Mouse (Mus musculus): ENCODE results near the gene Cavin2. TPM values are rescaled to one million over a fixed set of nuclear protein-coding genes. Genes with fewer than 3 reads are reported as not detected.

Cavin2 gene
- total and polyA plus RNA-seq, 2 experiments from 2014 or later = 7.5 to 8.4 TPM

DNA sequence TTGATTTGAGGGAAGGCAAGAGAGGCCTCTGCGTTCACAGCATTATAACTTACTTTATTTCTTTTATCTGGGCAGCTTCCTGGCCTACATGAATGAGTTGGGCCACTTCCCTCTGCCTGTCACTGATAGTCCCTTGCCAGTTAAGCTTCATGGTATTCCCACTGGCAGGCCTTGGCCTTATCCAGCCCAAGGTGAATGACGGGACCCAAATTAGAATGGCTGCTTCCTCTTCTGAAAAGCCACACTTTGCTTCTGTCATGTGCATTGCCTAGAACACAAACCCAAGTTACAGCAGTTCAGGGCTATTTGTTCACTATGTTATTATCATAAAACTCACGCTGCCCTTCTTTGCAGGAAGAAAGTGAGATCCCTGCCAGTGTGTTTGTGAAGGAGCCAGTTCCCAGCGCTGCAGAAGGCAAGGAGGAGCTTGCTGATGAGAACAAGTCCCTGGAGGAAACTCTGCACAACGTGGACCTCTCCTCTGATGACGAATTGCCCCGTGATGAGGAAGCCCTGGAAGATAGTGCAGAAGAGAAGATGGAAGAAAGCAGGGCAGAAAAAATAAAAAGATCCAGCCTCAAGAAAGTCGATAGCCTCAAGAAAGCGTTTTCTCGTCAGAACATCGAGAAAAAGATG lies 11.5 kb downstream of the Cavin2 start:
- WGBS = 85% methylated on average over 11 of the region's 11 CpGs
- no peak for TF ChIP-seq CTCF (IDR thresholded peaks at IDR 0.05)
- no peak overlapping the region for H3K27ac ChIP-seq (ENCODE audit: low read depth, low read length)

DNA sequence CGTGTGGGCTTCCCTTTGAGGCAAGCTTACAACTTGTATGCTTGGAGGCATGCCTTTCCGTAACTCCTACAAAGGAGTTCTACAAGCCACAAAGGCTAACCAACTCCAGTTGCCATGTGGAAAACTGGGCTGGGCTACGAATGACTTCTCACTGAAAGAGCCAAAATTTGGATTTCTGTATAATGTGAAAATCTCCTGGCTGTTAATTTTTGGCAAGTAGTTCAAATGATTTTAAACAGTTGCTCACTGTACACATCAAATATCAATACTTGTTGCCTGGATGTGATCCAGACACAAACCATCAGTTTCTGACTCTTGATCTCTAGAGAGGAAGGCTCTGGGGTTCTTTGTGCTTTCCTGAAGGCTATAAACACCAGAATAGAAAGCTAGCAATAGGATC lies 18.1 kb downstream of the Cavin2 start:
- no peak overlapping the region for H3K27ac ChIP-seq (ENCODE audit: low read depth, low read length)
- no peak overlapping the region for H3K4me2 ChIP-seq (ENCODE audit: low read depth, low read length, poor library complexity, severe bottlenecking)
- H3K9ac ChIP-seq (replicated peaks; ENCODE audit: low read length, poor library complexity, severe bottlenecking) = no peak overlapping the region
- H3K9me3 ChIP-seq (ENCODE audit: low read length) = no peaks in the 10 kb centered on the region
- no peaks in the 10 kb centered on the region for H3K36me3 ChIP-seq (ENCODE audit: insufficient read depth, low read length)
- no peaks in the 10 kb centered on the region for H3K27me3 ChIP-seq (ENCODE audit: insufficient read depth, low read length)
- H3K4me1 ChIP-seq (ENCODE audit: insufficient read depth, low read length) = no peaks in the 10 kb centered on the region
- H3K4me3 ChIP-seq (ENCODE audit: low read depth, low read length) = no peak overlapping the region
- DNase-seq (ENCODE audit: low spot score) (no peak), ATAC-seq (ENCODE audit: low FRiP score) (no peak)
- 82% methylated on average over 3 of the region's 3 CpGs for WGBS
- no peak for TF ChIP-seq CTCF (IDR thresholded peaks at IDR 0.05)

More for the DNA sequence above, 11.5 kb downstream of the Cavin2 start:
- ATAC-seq (ENCODE audit: low FRiP score) = no peak
- Histone ChIP-seq H3K9ac (replicated peaks; ENCODE audit: low read length, poor library complexity, severe bottlenecking) (no peak overlapping the region), H3K27me3 (ENCODE audit: insufficient read depth, low read length) (no peaks in the 10 kb centered on the region), H3K36me3 (ENCODE audit: insufficient read depth, low read length) (no peaks in the 10 kb centered on the region), H3K9me3 (ENCODE audit: low read length) (no peaks in the 10 kb centered on the region), H3K4me2 (ENCODE audit: low read depth, low read length, poor library complexity, severe bottlenecking) (no peak overlapping the region), H3K4me1 (ENCODE audit: insufficient read depth, low read length) (no peaks in the 10 kb centered on the region), H3K4me3 (ENCODE audit: low read depth, low read length) (no peak overlapping the region)
- DNase-seq (ENCODE audit: low spot score) = no peak

DNA sequence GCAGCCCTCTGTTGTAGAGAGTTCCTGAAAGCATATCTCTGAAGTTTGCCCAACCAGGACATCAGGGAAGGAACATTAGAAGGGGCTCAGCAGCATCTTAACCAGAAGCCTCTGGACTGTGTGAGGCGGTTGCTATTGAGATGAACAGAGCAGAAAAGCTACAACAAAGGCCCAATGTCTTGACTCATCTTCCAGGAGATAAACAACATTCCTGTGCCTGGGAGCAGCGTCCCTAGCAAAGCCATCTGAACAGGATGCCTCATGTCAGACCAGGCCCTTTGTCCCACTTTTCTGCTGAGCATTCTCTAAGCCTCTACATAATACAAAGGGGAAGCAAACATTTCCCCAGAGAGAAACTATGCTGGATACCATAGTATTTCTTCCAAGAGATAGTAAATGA lies 26.6 kb downstream of the Cavin2 start:
- H3K4me2 ChIP-seq (ENCODE audit: low read depth, low read length, poor library complexity, severe bottlenecking) = no peak overlapping the region
- no peak for TF ChIP-seq CTCF (IDR thresholded peaks at IDR 0.05)
- WGBS = 27% methylated on average over 2 of the region's 2 CpGs
- H3K36me3 ChIP-seq (ENCODE audit: insufficient read depth, low read length) = no peaks in the 10 kb centered on the region
- no peaks in the 10 kb centered on the region for H3K4me1 ChIP-seq (ENCODE audit: insufficient read depth, low read length)
- H3K27me3 ChIP-seq (ENCODE audit: insufficient read depth, low read length) = no peaks in the 10 kb centered on the region
- H3K9ac ChIP-seq (replicated peaks; ENCODE audit: low read length, poor library complexity, severe bottlenecking) = no peak overlapping the region
- no peak for DNase-seq (ENCODE audit: low spot score)
- H3K4me3 ChIP-seq (ENCODE audit: low read depth, low read length) = no peak overlapping the region
- no peaks in the 10 kb centered on the region for H3K9me3 ChIP-seq (ENCODE audit: low read length)
- no peak for ATAC-seq (ENCODE audit: low FRiP score)
- H3K27ac ChIP-seq (ENCODE audit: low read depth, low read length) = no peak overlapping the region

DNA sequence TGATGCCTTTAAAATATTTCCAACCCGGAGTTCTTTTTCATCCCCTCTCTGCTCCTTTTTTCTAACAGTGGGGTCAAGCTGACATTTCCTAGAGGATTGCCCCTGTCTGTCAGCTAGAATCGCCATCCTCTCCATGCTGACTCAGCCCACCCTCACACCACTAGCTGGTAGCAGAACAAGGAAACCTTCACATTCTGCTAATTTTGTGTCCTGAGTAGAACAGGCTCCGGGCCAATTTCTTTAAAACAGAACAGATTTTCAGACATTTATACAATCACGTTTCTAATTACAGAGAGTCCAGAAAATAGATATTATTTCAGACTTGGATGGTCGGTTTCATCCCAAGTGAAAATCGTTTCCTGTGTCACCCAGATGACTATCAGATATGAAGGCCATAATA lies 34.6 kb downstream of the Cavin2 start:
- DNase-seq (ENCODE audit: low spot score) (no peak), ATAC-seq (ENCODE audit: low FRiP score) (no peak)
- no peaks in the 10 kb centered on the region for H3K36me3 ChIP-seq (ENCODE audit: insufficient read depth, low read length)
- H3K27ac ChIP-seq (ENCODE audit: low read depth, low read length) = no peak overlapping the region
- no peaks in the 10 kb centered on the region for H3K27me3 ChIP-seq (ENCODE audit: insufficient read depth, low read length)
- no peak overlapping the region for H3K4me3 ChIP-seq (ENCODE audit: low read depth, low read length)
- no peak for TF ChIP-seq CTCF (IDR thresholded peaks at IDR 0.05)
- no peaks in the 10 kb centered on the region for H3K4me1 ChIP-seq (ENCODE audit: insufficient read depth, low read length)
- no peak overlapping the region for H3K9ac ChIP-seq (replicated peaks; ENCODE audit: low read length, poor library complexity, severe bottlenecking)
- H3K4me2 ChIP-seq (ENCODE audit: low read depth, low read length, poor library complexity, severe bottlenecking) = no peak overlapping the region
- H3K9me3 ChIP-seq (ENCODE audit: low read length) = no peaks in the 10 kb centered on the region
- WGBS = 76% methylated on average over 6 of the region's 6 CpGs

DNA sequence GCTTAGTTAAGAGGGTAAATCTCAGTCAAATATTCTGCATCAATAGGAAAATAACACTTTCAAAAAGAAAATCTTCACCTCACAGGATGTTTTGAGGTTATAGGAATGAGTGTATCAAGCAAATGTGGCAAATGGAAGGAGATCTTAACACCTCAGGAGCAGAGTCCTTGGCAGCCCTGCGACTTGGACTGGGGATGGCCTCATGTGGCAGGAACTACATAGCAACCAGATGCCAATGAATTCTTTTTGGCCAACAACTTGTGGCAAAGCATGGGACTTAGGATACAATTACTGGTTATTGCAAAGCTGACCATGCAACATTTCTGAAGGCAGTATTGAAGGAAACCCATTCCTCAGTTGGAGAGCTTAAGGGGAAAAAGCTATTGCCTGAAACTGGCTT lies 39.6 kb downstream of the Cavin2 start:
- WGBS = 96% methylated on average over 1 of the region's 1 CpGs
- H3K4me2 ChIP-seq (ENCODE audit: low read depth, low read length, poor library complexity, severe bottlenecking) = no peak overlapping the region
- no peak overlapping the region for H3K27ac ChIP-seq (ENCODE audit: low read depth, low read length)
- H3K4me3 ChIP-seq (ENCODE audit: low read depth, low read length) = no peak overlapping the region
- no peak overlapping the region for H3K9ac ChIP-seq (replicated peaks; ENCODE audit: low read length, poor library complexity, severe bottlenecking)
- no peaks in the 10 kb centered on the region for H3K4me1 ChIP-seq (ENCODE audit: insufficient read depth, low read length)
- ATAC-seq (ENCODE audit: low FRiP score) = no peak
- no peak for TF ChIP-seq CTCF (IDR thresholded peaks at IDR 0.05)
- no peaks in the 10 kb centered on the region for H3K36me3 ChIP-seq (ENCODE audit: insufficient read depth, low read length)
- DNase-seq (ENCODE audit: low spot score) = no peak
- no peaks in the 10 kb centered on the region for H3K9me3 ChIP-seq (ENCODE audit: low read length)
- no peaks in the 10 kb centered on the region for H3K27me3 ChIP-seq (ENCODE audit: insufficient read depth, low read length)

DNA sequence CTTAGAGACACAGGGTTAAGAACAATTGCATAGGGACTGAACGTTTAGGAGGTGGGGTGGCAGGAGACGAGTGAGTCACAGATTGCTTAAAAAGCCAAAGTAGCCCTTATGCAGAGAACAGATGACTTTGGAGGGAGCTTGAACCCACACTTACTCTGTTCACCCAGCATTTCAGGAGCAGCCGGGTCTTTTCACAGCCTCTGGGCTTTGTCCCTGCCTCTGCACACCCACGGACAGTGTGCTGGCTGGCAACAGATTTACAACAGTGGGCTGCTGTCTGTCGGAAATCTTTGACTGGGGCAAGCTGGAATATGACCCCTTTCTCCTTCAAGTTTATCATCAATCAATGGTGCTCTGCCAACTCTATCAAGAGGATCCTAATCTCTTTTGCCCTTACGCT lies 44.1 kb downstream of the Cavin2 start:
- 49% methylated on average over 6 of the region's 6 CpGs for WGBS
- ATAC-seq (ENCODE audit: low FRiP score) (no peak), DNase-seq (ENCODE audit: low spot score) (no peak)
- H3K4me2 ChIP-seq (ENCODE audit: low read depth, low read length, poor library complexity, severe bottlenecking) = no peak overlapping the region; the same call in 1 of the 2 replicates
- no peak overlapping the region for H3K9ac ChIP-seq (replicated peaks; ENCODE audit: low read length, poor library complexity, severe bottlenecking)
- H3K36me3 ChIP-seq (ENCODE audit: insufficient read depth, low read length) = no peaks in the 10 kb centered on the region
- no peak overlapping the region for H3K27ac ChIP-seq (ENCODE audit: low read depth, low read length)
- no peak for TF ChIP-seq CTCF (IDR thresholded peaks at IDR 0.05)
- no peaks in the 10 kb centered on the region for H3K4me1 ChIP-seq (ENCODE audit: insufficient read depth, low read length)
- no peaks in the 10 kb centered on the region for H3K9me3 ChIP-seq (ENCODE audit: low read length)
- H3K27me3 ChIP-seq (ENCODE audit: insufficient read depth, low read length) = no peaks in the 10 kb centered on the region
- no peak overlapping the region for H3K4me3 ChIP-seq (ENCODE audit: low read depth, low read length)

Measured in midbrain, postnatal 0 days (tissue).